ENCODE assay signal across 14 mouse cellular contexts in genomic region chr12:12301149-12301548, GRCm38 (mm10). TPM values are rescaled to one million over a fixed set of nuclear protein-coding genes. Genes with fewer than 3 reads are reported as not detected.
DNase-seq lines count a peak whose midpoint lies in the region; ATAC-seq and TF ChIP-seq lines count a peak whose summit lies in the region.
"Had no signal": no experiment of that assay in that cellular context is flagged by ENCODE, and none has a peak within 500 bp of the region (broad histone marks: within the 10 kb centered on the region; RNA-seq: fewer than 3 reads in every experiment).

No protein-coding gene starts in this region.

- H3K9ac ChIP-seq in heart, postnatal 0 days (replicated peaks; ENCODE audit: low read depth, low read length) = no peak overlapping the region
- H3K9ac ChIP-seq in liver, embryonic 13.5 days = no peak overlapping the region
- H3K9ac ChIP-seq: hindbrain, embryonic 13.5 days had no signal

- no peak for TF ChIP-seq CTCF in heart, postnatal 0 days (IDR thresholded peaks at IDR 0.05; ENCODE audit: low read depth)
- TF ChIP-seq CTCF in spleen, adult 2 months (IDR thresholded peaks at IDR 0.05; ENCODE audit: extremely low read depth, insufficient read depth, insufficient read length, insufficient replicate concordance) = no peak

- TF ChIP-seq POLR2A in spleen, adult 2 months (IDR thresholded peaks at IDR 0.05; ENCODE audit: low read depth, low read length) = no peak

- peak overlapping the region; percentile 12 for H3K27ac ChIP-seq in heart, postnatal 0 days (ENCODE audit: low read depth)
- H3K27ac ChIP-seq in spleen, adult 2 months (ENCODE audit: insufficient read depth, low read length) = peak overlapping the region; percentile 91
- H3K27ac ChIP-seq in liver, embryonic 13.5 days = peak overlapping the region; percentile 58; the same call in 1 of the 2 replicates
- H3K27ac ChIP-seq: hindbrain, embryonic 13.5 days; stomach, postnatal 0 days had no signal

- H3K9me3 ChIP-seq in heart, postnatal 0 days (replicated peaks; ENCODE audit: control insufficient read depth, low read length) = no peaks in the 10 kb centered on the region
- no peaks in the 10 kb centered on the region for H3K9me3 ChIP-seq in liver, embryonic 13.5 days (replicated peaks)
- H3K9me3 ChIP-seq: hindbrain, embryonic 13.5 days had no signal

- H3K4me3 ChIP-seq in heart, postnatal 0 days (ENCODE audit: low read depth, low read length) = no peak overlapping the region
- no peak overlapping the region for H3K4me3 ChIP-seq in spleen, adult 2 months (ENCODE audit: extremely low read depth, insufficient read depth, insufficient read length)
- no peak overlapping the region for H3K4me3 ChIP-seq in liver, embryonic 13.5 days (replicated peaks)
- H3K4me3 ChIP-seq: hindbrain, embryonic 13.5 days had no signal

- no peak for TF ChIP-seq EP300 in heart, postnatal 0 days (IDR thresholded peaks at IDR 0.05; ENCODE audit: low read depth)

- 28% methylated on average over 2 of the region's 2 CpGs for WGBS in heart, postnatal 0 days
- 67% methylated on average over 2 of the region's 2 CpGs for WGBS in spleen, adult 2 months
- 49% methylated on average over 2 of the region's 2 CpGs for WGBS in liver, embryonic 13.5 days (ENCODE audit: insufficient replicate concordance)

- H3K4me1 ChIP-seq in heart, postnatal 0 days (ENCODE audit: control insufficient read depth, insufficient read depth) = peaks cover 22% of the 10 kb centered on the region
- peaks cover 23% of the 10 kb centered on the region; the same call in 1 of the 2 replicates for H3K4me1 ChIP-seq in spleen, adult 2 months (ENCODE audit: control insufficient read depth, insufficient read depth, insufficient read length)
- 0 out of 2 replicates have a peak, but pooled peaks cover 4% of the 10 kb centered on the region for H3K4me1 ChIP-seq in liver, embryonic 13.5 days (replicated peaks)

- no peak for DNase-seq in heart, postnatal 0 days (ENCODE audit: low spot score)
- no peak for DNase-seq in heart, adult 9 months (ENCODE audit: low spot score in 2 of 2)
- DNase-seq in spleen, adult 2 months (ENCODE audit: low read depth in 1 of 2, low spot score in 2 of 2) = no peak
- no peak for DNase-seq in spleen, adult 18-20 months
- no peak for DNase-seq in liver, embryonic 13.5 days
- DNase-seq in Muller cell, postnatal 12 days (ENCODE audit: inconsistent ontology term) = no peak
- no peak for DNase-seq in urinary bladder, postnatal 14 days (ENCODE audit: low spot score)
- DNase-seq: cerebellum, adult 9-10 months; embryo, embryonic 11 days; midbrain, embryonic 14.5 days had no signal

- H3K27me3 ChIP-seq in heart, postnatal 0 days (ENCODE audit: control insufficient read depth, insufficient read depth, low read length) = no peaks in the 10 kb centered on the region
- no peaks in the 10 kb centered on the region for H3K27me3 ChIP-seq in spleen, adult 2 months (ENCODE audit: control insufficient read depth, insufficient read depth, low read length)
- no peaks in the 10 kb centered on the region for H3K27me3 ChIP-seq in liver, embryonic 13.5 days
- H3K27me3 ChIP-seq: hindbrain, embryonic 13.5 days had no signal

- ATAC-seq in heart, postnatal 0 days (ENCODE audit: insufficient read depth, low read depth) = no peak
- no peak for ATAC-seq in liver, embryonic 13.5 days (ENCODE audit: low read depth)
- ATAC-seq: forebrain, embryonic 14.5 days; intestine, embryonic 16.5 days had no signal

- no peaks in the 10 kb centered on the region; the same call in 1 of the 2 replicates for H3K36me3 ChIP-seq in heart, postnatal 0 days (replicated peaks; ENCODE audit: control insufficient read depth, insufficient read depth, low read length)
- peaks cover 2% of the 10 kb centered on the region for H3K36me3 ChIP-seq in spleen, adult 2 months (ENCODE audit: control insufficient read depth, insufficient read depth, low read length)
- no peaks in the 10 kb centered on the region for H3K36me3 ChIP-seq in liver, embryonic 13.5 days

- H3K4me2 ChIP-seq in heart, postnatal 0 days (ENCODE audit: low read depth, low read length) = no peak overlapping the region
- no peak overlapping the region for H3K4me2 ChIP-seq in liver, embryonic 13.5 days
- H3K4me2 ChIP-seq: hindbrain, embryonic 13.5 days had no signal

RNA-seq across cellular contexts. Expression of gene Fam49a, which starts 39.2 kb away (rescaled TPM):
- total RNA-seq in heart, postnatal 0 days (2014; rRNA removed; ENCODE audit: low replicate concordance) = 12.4 and 21.6 TPM in 2 replicates
- polyA plus RNA-seq in heart, postnatal 0 days (2015; fragmentation: Nextera tagmentation; extraction: Ambion mirVana) = 15.3 and 16.5 TPM in 2 replicates
- 9.6 and 11.3 TPM in 2 replicates for polyA plus RNA-seq in spleen, adult 2 months (2012; rRNA removed)
- polyA plus RNA-seq in liver, embryonic 13.5 days (2015; fragmentation: Nextera tagmentation; extraction: Ambion mirVana) = 2.5 and 3.1 TPM in 2 replicates

Comparison
In these comparisons a context has a peak if more than half of its experiments do, and no peak if none do; other contexts are left out.
1. H3K27ac ChIP-seq: peak in every context shown above with its lines; median percentile 91 in spleen, adult 2 months; 58 in liver, embryonic 13.5 days; 12 in heart, postnatal 0 days.